Mouse (Mus musculus) common myeloid progenitor, adult 5-6 weeks (primary cell): ENCODE data around the gene Dbndd2. TPM values are rescaled to one million over a fixed set of nuclear protein-coding genes. Genes with fewer than 3 reads are reported as not detected.

Experiments
- ATAC-seq: replicated peaks from 2 replicates; pipeline ENCODE4 v1.8.0; 2016; ENCODE audit warnings: low read depth, mild to moderate bottlenecking, moderate TSS enrichment, inconsistent platforms; ENCODE audit not compliant: poor library complexity, severe bottlenecking
- total RNA-seq: library from RNA; stranded (forward); fragments of 200-1000, 187-1606 nt; gene quantifications from 2 replicates; pipeline ENCODE4 v1.2.3, GENCODE M21; 2017

Dbndd2 gene
- total RNA-seq, 1 experiment from 2014 or later = 0.18 TPM

- peak; percentile 93 for ATAC-seq
These were observed 11.2 kb downstream of the Dbndd2 start, which contains the start of gene Pigt for GRCm38 (mm10) chr2:164496847-164497690. TSS of gene Pigt (plus strand) at chr2:164497520.

DNA sequence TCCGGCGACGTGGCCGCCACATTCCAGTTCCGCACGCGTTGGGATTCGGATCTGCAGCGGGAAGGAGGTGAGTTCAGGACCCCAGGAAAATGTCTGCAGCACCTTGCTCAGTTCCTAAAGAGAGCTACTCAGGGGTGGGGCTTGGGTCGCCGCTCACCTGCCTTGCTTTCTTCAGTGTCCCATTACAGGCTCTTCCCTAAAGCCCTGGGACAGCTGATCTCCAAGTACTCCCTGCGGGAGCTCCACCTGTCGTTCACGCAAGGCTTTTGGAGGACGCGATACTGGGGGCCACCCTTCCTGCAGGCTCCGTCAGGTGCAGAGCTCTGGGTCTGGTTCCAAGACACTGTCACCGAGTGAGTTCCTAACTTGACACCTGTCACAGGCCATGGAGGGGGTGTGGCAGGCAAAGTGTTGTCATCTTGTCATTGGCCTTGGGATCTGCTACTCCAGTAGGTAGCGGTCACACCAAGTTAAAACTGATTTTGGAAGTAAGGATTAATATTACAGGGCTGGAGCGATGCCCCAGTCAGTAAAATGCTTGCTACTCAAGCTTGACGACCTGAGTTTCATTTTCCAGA is 11.9 kb downstream of the Dbndd2 start:
- peak; percentile 17 for ATAC-seq

- ATAC-seq = no peak
These were observed 13.4 kb downstream of the Dbndd2 start for GRCm38 (mm10) chr2:164499317-164499716.

DNA sequence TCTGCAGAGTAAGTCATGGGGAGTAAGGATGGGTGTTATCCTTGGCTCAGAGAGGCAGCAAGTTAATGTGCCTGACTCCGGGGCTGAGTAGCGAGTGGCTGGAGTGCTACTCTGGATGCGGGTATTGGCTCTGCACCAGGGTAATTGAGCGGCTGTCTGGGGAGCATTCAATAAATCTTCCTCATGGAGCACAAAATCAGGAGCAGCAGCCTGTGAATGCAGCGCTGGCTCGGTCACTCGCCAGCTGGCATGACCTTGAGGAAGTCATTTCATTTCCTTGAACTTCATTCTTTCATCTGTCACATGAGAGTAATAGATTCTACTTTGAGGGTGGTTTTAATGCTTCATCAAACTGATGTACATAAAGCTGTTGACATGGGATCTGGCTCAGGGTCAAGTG is 14.6 kb downstream of the Dbndd2 start:
- no peak for ATAC-seq

DNA sequence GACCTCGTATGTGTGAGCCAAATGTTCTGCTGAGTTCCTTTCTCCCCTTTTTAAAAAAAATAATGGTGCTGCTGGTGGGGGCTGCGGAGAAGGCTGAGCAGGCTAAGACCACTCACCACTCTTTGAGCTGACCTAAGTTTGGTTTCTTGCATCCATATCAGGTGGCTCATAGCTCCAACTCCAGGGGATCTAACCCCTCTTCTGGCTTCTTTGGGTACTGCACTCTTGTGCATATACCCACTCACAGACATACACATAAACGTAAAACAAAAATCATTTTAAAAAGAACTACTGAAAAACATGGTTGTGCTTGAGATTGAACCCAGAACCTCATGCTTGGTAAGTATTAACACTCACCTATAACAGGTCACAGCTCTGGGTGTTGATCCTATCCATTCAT is 19.0 kb downstream of the Dbndd2 start:
- no peak for ATAC-seq

DNA sequence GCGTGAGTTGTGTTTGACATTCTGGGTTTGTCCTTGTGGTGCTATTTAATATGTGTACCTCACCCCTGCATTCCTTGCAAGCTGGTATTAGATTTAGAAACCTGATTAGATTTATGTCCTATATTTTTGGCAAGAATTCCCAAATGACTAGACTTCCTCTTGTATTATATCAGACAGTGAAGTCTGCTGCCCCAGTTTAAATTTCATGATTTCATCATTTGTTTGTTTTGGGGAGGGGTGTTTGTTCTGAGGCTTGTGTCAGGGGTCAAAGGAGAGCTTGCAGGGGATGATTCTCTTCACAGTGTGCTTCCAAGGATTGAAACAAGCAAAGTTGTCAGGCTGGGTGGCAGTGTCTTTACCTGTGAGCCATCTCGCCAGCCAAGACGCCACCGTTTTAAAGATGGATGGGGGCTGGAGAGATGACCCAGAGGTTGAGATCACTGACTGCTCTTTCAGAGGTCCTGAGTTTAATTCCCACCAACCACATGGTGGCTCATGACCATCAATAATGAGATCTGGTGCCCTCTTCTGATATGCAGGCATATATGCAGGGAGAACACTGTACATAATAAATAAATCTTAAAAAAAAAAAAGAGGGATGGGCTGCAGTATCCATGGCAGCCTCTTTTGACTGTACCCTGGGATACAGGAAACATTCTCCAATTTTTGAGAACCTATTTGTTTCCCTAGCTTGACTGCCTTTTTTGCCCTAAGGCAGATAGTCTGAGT is 19.9 kb downstream of the Dbndd2 start:
- no peak for ATAC-seq

GRCm38 (mm10) chr2:164507811-164508210 is 21.9 kb downstream of the Dbndd2 start:
- no peak for ATAC-seq

- ATAC-seq = no peak
These were observed 24.8 kb downstream of the Dbndd2 start for GRCm38 (mm10) chr2:164510621-164511190.

- ATAC-seq = no peak
These were observed 26.4 kb downstream of the Dbndd2 start for GRCm38 (mm10) chr2:164512121-164512909.

- no peak for ATAC-seq
These were observed 27.5 kb downstream of the Dbndd2 start for GRCm38 (mm10) chr2:164513389-164513788.

GRCm38 (mm10) chr2:164514916-164515315 is 29.0 kb downstream of the Dbndd2 start:
- ATAC-seq = no peak

- no peak for ATAC-seq
These were observed 30.0 kb downstream of the Dbndd2 start for GRCm38 (mm10) chr2:164515897-164516296.

GRCm38 (mm10) chr2:164516592-164516991 is 30.7 kb downstream of the Dbndd2 start:
- no peak for ATAC-seq

DNA sequence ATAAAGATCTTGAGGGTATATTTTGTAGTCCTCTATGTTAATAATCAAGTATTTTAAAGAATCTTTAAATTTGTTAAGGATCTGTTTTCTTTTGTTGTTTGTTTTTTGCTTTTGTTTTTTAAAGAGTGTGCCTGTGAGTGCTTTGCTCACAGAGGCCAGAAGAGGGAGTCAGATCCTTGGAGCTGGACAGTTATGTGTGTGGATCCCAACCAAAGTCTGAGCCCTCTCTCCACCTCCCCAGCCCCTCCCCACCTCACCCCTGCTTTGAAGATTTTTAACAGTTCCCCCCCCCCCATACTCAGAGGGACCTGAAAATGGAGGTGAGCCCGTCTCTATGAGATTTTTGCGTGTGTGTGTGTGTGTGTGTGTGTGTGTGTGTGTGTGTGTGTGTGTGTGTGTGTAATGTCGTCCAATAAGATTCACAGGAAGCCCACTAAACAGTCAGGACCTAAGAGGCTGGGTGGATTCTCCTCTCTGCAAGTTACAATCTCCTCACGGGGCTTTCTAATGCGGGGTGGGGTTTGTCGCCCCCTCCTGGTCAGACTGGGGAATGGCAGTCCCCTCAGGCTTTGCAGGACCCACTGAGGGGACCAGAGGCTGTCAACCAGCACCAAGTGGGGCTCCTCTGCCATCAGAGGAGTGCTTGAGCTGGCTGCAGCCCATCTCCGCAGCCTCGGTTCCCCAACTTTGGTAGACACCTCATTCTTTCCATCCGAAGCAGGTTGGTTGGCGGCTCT is 31.7 kb downstream of the Dbndd2 start:
- ATAC-seq = peak; percentile 50; the same call in 1 of the 2 replicates

DNA sequence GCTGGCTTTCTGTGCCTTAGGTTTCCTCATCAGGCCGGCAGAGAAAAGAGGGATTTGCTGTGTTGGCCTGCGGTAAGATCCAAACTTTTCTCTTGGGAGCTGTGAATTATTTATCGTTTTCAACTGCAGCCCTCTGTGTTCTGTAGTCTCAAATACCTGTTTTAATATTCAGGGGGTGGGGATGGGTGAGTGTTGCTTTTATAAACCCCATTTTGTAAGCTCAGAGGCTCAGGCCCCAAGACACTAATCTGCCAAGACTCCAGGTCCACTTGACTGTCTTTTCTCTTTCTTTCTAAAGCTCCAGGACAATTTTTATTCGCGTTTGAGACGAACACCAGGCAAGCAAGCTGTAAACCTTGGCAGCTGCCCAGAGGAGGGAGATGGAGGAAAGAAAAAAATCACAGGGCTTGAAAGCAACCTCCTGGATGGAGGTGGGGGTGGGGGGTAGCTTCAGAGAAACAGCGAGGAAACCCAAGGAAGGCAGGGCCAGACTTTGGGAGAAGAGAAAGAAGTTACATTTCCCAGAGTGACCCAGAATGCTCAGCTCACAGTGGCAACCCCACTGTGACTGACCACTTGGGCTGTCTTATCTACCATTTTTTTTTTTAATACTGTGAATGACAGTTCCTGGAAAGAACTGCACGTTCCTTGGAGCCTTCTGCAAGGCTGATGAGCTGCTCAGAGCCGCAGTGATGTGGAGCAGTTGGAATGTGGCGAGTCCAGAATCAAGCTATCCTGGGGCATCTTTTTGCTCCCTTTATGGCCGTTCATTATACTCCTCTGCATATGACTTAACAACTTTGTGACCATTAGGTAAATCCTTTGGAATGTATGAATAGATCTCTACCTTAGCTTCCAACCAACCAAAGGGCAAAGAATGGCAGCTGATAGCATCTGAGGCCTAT is 32.6 kb downstream of the Dbndd2 start:
- ATAC-seq = no peak

- no peak for ATAC-seq
These were observed 33.2 kb downstream of the Dbndd2 start for GRCm38 (mm10) chr2:164519171-164519526.

DNA sequence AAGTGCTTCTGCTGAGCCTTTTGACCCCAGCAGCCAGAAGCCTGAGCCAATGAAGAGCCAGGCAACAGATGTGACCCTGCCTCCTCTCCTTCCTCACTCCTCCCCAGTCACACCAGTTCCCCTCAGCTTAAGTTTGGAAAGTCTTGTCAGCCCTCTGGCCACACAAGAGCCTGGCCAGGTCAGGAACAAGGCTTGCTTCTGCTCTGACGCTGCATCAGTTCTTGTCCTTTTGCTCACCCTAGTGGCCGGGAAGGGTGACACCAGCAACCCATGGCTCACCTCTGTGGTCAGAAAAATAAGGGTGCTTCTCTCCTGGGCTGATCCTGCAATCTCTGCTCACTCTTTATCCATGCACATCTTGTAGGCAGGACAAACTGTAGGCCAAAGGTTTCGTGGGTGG is 34.9 kb downstream of the Dbndd2 start:
- peak; percentile 48 for ATAC-seq

DNA sequence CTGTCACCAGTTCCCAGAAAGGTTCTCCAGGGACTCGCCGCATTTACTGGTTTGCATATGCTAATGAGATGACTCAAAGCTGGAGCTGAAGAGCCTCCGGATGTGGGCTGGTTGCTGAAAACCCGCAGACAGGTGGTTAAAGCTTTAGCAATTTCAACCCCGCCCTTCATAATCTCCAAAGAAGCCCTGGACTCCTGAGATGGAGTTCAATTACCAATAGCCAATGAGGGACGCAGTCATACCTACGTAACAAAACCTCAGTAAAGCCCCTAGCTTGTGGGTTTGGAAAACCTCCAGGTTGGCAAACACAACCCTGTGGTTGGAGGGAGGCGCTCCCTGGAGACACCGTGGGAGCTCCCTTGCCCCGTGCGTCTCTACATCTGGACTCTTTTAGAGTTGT is 35.9 kb downstream of the Dbndd2 start:
- peak; percentile 83 for ATAC-seq
